Mouse (Mus musculus): ENCODE data around the gene Sh2d1b2.
A peak's percentile ranks its signal among the peaks of the same experiment; 100 is the strongest.

Gene Sh2d1b2

GRCm38 (mm10) chr1:170273252-170273651 lies 40.7 kb downstream of the Sh2d1b2 start:
- no peak for DNase-seq (ENCODE audit: extremely low read depth, insufficient read length, low spot score)

- DNase-seq (ENCODE audit: extremely low read depth, insufficient read length, low spot score): peak; percentile 51
These were observed 44.5 kb downstream of the Sh2d1b2 start, which contains the start of gene Sh2d1b1 for GRCm38 (mm10) chr1:170277016-170277415. TSS of gene Sh2d1b1 (plus strand) at chr1:170277320.

- DNase-seq (ENCODE audit: extremely low read depth, insufficient read length, low spot score): no peak
These were observed 50.0 kb downstream of the Sh2d1b2 start for GRCm38 (mm10) chr1:170282415-170283129.

GRCm38 (mm10) chr1:170292239-170292951 lies 59.8 kb downstream of the Sh2d1b2 start:
- no peak for DNase-seq (ENCODE audit: extremely low read depth, insufficient read length, low spot score)

GRCm38 (mm10) chr1:170293257-170293656 lies 60.7 kb downstream of the Sh2d1b2 start:
- no peak for DNase-seq (ENCODE audit: extremely low read depth, insufficient read length, low spot score)

GRCm38 (mm10) chr1:170294786-170295570 lies 62.4 kb downstream of the Sh2d1b2 start:
- no peak for DNase-seq (ENCODE audit: extremely low read depth, insufficient read length, low spot score)

GRCm38 (mm10) chr1:170299496-170299895 lies 66.9 kb downstream of the Sh2d1b2 start:
- no peak for DNase-seq (ENCODE audit: extremely low read depth, insufficient read length, low spot score)

- DNase-seq (ENCODE audit: extremely low read depth, insufficient read length, low spot score): no peak
These were observed 69.1 kb downstream of the Sh2d1b2 start for GRCm38 (mm10) chr1:170301686-170302085.

- no peak for DNase-seq (ENCODE audit: extremely low read depth, insufficient read length, low spot score)
These were observed 69.9 kb downstream of the Sh2d1b2 start for GRCm38 (mm10) chr1:170302456-170302855.

GRCm38 (mm10) chr1:170303103-170303502 lies 70.6 kb downstream of the Sh2d1b2 start:
- no peak for DNase-seq (ENCODE audit: extremely low read depth, insufficient read length, low spot score)
